Mouse (Mus musculus) ZHBTc4 (cell line): ENCODE measurements around the gene AW209491.

ENCODE experiments used
- DNase-seq: peaks from one replicate; pipeline ENCODE4 v3.0.0-alpha.2; 2011; ENCODE audit warnings: low read depth, low spot score

Gene AW209491

GRCm38 (mm10) chr13:14629726-14630641 lies at the start of gene AW209491:
AW209491 (plus strand) TSS chr13:14630154.
- peak; percentile 97 for DNase-seq

GRCm38 (mm10) chr13:14580392-14580791 lies 49.6 kb upstream of the AW209491 start:
- DNase-seq, result no peak

- no peak for DNase-seq
These were observed 27.2 kb upstream of the AW209491 start for GRCm38 (mm10) chr13:14602744-14603143.

- no peak for DNase-seq
These were observed 22.3 kb upstream of the AW209491 start for GRCm38 (mm10) chr13:14607616-14608015.

- DNase-seq, result no peak
These were observed 17.5 kb upstream of the AW209491 start for GRCm38 (mm10) chr13:14612463-14612862.

GRCm38 (mm10) chr13:14612926-14613529 lies 16.9 kb upstream of the AW209491 start, which contains the start of the genes Mrpl32 and Psma2:
Mrpl32 (minus strand) TSS chr13:14613165.
Psma2 (plus strand) TSS chr13:14613240.
- peak; percentile 99 for DNase-seq

- DNase-seq, result no peak
These were observed 16.4 kb upstream of the AW209491 start for GRCm38 (mm10) chr13:14613553-14613952.

GRCm38 (mm10) chr13:14618724-14619123 lies 11.2 kb upstream of the AW209491 start:
- DNase-seq, result peak; percentile 76

- no peak for DNase-seq
These were observed 10.0 kb downstream of the AW209491 start for GRCm38 (mm10) chr13:14639998-14640397.

- DNase-seq, result peak; percentile 28
These were observed 19.3 kb downstream of the AW209491 start for GRCm38 (mm10) chr13:14649301-14649700.

GRCm38 (mm10) chr13:14667107-14667506 lies 37.2 kb downstream of the AW209491 start:
- no peak for DNase-seq

- peak; percentile 13 for DNase-seq
These were observed 40.4 kb downstream of the AW209491 start for GRCm38 (mm10) chr13:14670342-14670741.
